Mouse (Mus musculus): ENCODE results near the gene Pgam5.

- TF ChIP-seq CTCF (conservative IDR thresholded peaks at IDR 0.05 in 1 of 2, IDR thresholded peaks at IDR 0.05 in 1 of 2; ENCODE audit: low read depth in 2 of 2, low read length in 2 of 2) (no peak), POLR2A (IDR thresholded peaks at IDR 0.05; ENCODE audit: low read depth, low read length) (no peak), MAFK (IDR thresholded peaks at IDR 0.05; ENCODE audit: insufficient replicate concordance, low read length) (no peak)
Measured at GRCm38 (mm10) chr5:110291649-110292048, 21.9 kb upstream of the Pgam5 start.
